Mouse (Mus musculus): Measurements from ENCODE around the gene Yif1b.

DNA sequence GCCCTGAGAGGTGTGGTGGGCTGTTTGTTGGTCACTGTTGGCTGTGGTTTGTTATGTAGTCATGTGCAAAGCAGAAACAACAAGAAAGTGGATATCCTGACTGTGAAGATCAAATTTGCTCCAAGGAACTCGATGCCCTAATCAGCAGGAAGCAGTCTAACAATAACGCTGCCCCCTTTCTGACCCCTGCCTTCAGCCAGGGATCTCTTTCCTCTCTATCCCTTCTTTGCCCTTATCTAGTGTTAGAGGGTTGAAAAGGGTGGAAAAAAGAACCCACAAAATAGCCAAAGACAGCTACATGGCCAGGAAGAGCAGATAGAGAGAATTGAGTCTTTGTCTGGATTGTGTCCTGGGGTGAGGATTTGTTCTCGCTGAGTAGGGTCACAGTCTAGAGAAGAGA is 7.6 kb upstream of the Yif1b start:
- no peak for TF ChIP-seq CTCF (IDR thresholded peaks at IDR 0.05; ENCODE audit: borderline replicate concordance, insufficient read depth, low read depth, low read length)
- no peak for TF ChIP-seq POLR2A (IDR thresholded peaks at IDR 0.05; ENCODE audit: borderline replicate concordance, insufficient read depth, low read length)

All from cerebellum, adult 2 months (tissue).